Mouse (Mus musculus) C2C12 (cell line): ENCODE data around the gene Fcgrt. TPM values are rescaled to one million over a fixed set of nuclear protein-coding genes. Genes with fewer than 3 reads are reported as not detected.
"Not testable (repeated sequence)": the region's sequence is repeated elsewhere in the genome, so short reads cannot be mapped to it uniquely, and the experiment has no call there.

Source experiments
- H3K27me3 ChIP-seq: one replicate; pipeline ENCODE4 v1.6.1; 2011; ENCODE audit not compliant: control insufficient read depth, insufficient read depth, insufficient read length
- H3K36me3 ChIP-seq: one replicate; pipeline ENCODE4 v1.6.1; 2011; ENCODE audit not compliant: control insufficient read depth, insufficient read depth
- H3K4me3 ChIP-seq: one replicate; pipeline ENCODE4 v1.5.1; 2011; ENCODE audit warnings: mild to moderate bottlenecking, control low read depth; ENCODE audit not compliant: poor library complexity, insufficient read depth, severe bottlenecking
- H3K79me2 ChIP-seq: one replicate; pipeline ENCODE4 v1.6.1; 2011; ENCODE audit not compliant: control insufficient read depth, insufficient read depth
- H3K79me3 ChIP-seq: one replicate; pipeline ENCODE4 v1.6.1; 2011; ENCODE audit warnings: low read depth, control low read depth
- H3ac ChIP-seq: one replicate; pipeline ENCODE3; 2011; ENCODE audit warnings: low read depth; ENCODE audit not compliant: control insufficient read depth, insufficient read length
- CEBPB ChIP-seq: IDR thresholded peaks from one replicate; pipeline ENCODE4 v1.6.1; 2011; ENCODE audit warnings: low read depth, mild to moderate bottlenecking, control low read depth, moderate library complexity
- CTCF ChIP-seq: IDR thresholded peaks from one replicate; pipeline ENCODE4 v1.5.1; 2011; ENCODE audit not compliant: control insufficient read depth, insufficient read depth, insufficient read length
- FOSL1 ChIP-seq: IDR thresholded peaks from one replicate; pipeline ENCODE4 v1.8.0; 2011; ENCODE audit warnings: mild to moderate bottlenecking, low read length; ENCODE audit not compliant: poor library complexity, insufficient read depth, severe bottlenecking
- MAX ChIP-seq: IDR thresholded peaks from one replicate; pipeline ENCODE4 v1.6.1; 2011; ENCODE audit warnings: mild to moderate bottlenecking, control low read depth
- MYOD1 ChIP-seq: IDR thresholded peaks from one replicate; pipeline ENCODE4 v1.6.1; 2011; ENCODE audit warnings: low read depth; ENCODE audit not compliant: control insufficient read depth, insufficient read length
- MYOG ChIP-seq: IDR thresholded peaks from one replicate; pipeline ENCODE4 v1.6.1; 2011; ENCODE audit not compliant: control insufficient read depth, insufficient read length; ENCODE audit errors: extremely low read depth
- USF1 ChIP-seq: IDR thresholded peaks from one replicate; pipeline ENCODE4 v1.6.1; 2011; ENCODE audit warnings: low read depth, mild to moderate bottlenecking, control low read depth, moderate library complexity
- polyA plus RNA-seq: library from polyadenylated mRNA; unstranded; fragments of >200 nt; fragmentation: generic; extraction: Trizol; gene quantifications from one replicate; pipeline ENCODE4 v1.2.1, GENCODE M21; 2012; ENCODE audit warnings: missing spikeins

The Fcgrt gene
- polyA plus RNA-seq, 1 experiment, result 30.7 TPM

DNA sequence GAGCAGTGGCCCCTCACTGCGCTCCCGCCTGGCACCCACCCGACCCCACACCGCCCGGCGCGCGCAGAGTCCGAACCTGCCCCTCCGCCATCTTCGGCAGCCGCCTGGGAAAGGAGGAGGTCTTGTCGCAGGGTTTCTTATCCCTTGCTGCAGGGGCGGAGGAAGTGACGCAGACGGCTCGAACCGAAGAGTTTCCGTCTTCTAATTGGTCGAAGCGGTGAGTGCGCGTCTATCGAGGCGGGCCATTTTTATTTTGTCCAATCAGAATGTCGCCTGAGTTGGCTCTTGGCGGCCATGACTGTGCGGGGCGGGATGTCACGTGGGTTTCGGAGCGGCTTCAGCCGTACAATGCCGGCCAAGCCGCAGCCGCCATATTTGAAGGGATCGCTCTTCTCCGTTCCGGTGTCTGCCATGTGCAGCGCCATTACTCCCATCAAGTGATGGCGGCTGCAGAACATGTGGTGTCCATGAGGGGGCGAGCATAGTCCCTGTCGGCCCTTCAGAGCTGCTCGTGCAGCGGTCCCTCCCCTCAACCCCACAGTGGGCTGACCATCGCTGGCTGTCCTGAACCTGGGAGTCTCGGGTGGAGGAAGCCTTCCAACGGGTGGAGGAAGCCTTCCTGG, 25.1 kb upstream of the Fcgrt start, which contains the start of gene Rpl13a:
Gene Rpl13a, minus strand, starts transcription at position 138 of the 623 bp plus-strand sequence.
- peaks cover 41% of the 10 kb centered on the region for H3K79me2 ChIP-seq
- TF ChIP-seq CEBPB (no peak), USF1 (peak; percentile 89), MYOD1 (no peak), MYOG (no peak), FOSL1 (no peak), MAX (peak; percentile 96), CTCF (peak; percentile 75)
- H3K36me3 ChIP-seq, result peaks cover 37% of the 10 kb centered on the region
- peaks cover 33% of the 10 kb centered on the region for H3K79me3 ChIP-seq
- peak within 1 kb of the TSS; percentile 95 for H3K4me3 ChIP-seq
- H3ac ChIP-seq, result peak within 1 kb of the TSS; percentile 99
- no peaks in the 10 kb centered on the region for H3K27me3 ChIP-seq

DNA sequence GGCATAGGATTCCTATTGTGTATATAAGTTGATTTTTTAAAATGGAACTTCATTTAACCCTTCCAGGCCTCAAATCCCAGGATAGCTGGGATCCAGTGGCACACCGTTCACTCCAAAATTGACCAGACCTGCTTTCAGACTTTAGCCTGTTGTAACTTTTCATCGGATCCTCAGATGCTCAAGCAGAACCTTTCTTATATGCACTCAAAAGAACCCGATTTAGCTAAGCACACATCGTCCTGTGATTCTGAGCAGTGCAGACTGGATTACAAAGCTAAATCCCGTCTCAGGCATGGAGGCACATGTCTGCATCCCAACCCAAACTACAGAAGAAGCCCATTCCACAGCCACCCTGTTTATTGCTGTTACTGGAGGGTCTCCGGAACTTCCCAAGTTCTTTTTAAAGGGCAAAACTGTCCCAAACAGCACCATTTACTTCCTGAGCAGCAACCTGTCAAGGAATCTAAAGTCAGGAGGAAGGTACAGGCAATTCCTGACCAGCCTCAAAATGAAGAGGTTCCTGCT, 24.1 kb upstream of the Fcgrt start:
- Histone ChIP-seq H3K4me3 (peak overlapping the region; percentile 95), H3K79me2 (peaks cover 51% of the 10 kb centered on the region), H3K36me3 (peaks cover 47% of the 10 kb centered on the region), H3K27me3 (no peaks in the 10 kb centered on the region), H3ac (peak overlapping the region; percentile 99), H3K79me3 (peaks cover 43% of the 10 kb centered on the region)
- TF ChIP-seq MAX (peak; percentile 41), CEBPB (no peak), MYOG (no peak)

DNA sequence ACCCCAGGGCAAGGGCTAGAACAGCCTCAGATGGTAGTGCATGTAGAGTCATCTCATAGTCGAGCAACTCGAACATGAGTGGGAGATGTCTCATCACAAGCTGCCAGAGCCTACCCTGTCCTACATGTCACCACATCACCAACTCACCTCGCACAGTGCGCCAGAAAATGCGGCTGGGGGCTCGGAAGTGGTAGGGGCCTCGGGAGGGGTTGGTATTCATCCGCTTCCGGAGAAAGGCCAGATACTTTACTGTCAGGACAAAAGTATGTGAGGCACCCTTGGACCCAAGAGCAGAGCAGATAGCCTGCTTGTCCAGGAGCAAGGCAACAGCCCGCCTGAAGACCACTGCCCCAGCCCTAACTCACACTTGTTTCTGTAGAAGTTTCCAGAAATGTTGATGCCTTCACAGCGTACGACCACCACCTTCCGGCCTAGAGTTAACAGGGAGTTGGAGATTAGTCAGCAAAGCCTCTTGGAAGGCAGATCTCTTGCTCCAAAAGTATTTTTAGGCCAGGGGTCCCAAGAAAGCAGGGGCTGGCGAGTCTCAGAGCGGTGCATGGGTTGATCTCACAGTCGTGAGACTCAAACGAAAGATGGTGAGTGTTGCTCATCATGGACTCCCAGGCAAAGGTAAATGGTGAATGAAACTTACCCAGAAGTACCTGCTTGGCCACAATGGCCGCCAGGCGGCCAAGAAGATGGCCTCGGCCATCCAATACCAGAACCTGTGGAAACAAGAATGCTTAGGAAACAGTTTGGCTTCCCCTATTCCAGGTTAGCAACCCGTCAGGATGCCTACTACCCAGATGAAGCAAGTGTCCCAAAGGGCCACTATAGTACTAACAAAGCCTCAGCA, 23.4 kb upstream of the Fcgrt start:
- Histone ChIP-seq H3K27me3 (no peaks in the 10 kb centered on the region), H3K79me2 (peaks cover 57% of the 10 kb centered on the region), H3ac (peak overlapping the region; percentile 99), H3K79me3 (peaks cover 48% of the 10 kb centered on the region), H3K4me3 (peak overlapping the region; percentile 95), H3K36me3 (peaks cover 54% of the 10 kb centered on the region)
- TF ChIP-seq MAX (no peak), MYOG (no peak), CTCF (no peak), USF1 (no peak), CEBPB (no peak), FOSL1 (no peak), MYOD1 (no peak)

DNA sequence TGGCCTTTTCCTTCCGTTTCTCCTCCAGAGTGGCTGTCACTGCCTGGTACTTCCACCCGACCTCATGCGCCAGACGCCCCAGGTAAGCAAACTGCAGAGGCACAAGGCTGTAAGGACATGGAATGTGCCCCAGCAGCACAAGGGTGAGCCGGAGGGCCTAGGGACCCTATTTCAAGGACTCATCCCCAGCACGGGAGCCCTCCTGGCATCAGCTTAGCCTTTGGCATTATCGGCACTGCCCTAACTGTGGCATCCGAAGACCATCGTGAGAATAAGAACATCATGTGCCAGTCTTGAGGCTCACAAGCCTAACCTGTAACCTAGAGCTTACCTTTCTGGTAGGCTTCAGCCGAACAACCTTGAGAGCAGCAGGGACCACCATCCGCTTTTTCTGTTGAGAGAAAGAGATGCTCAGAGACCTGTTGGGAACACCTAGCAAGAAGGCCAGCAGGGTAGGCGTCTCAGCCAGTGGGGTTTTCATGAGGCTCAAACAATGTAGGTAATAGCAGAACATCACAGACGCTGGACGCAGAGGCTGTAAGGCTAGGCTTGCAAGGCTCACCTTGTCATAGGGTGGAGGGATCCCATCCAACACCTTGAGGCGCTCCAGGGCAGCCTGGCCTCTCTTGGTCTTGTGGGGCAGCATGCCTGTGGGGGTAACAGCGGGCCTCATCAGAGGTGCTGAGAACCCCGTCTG, 22.6 kb upstream of the Fcgrt start:
- peaks cover 54% of the 10 kb centered on the region for H3K79me3 ChIP-seq
- peak overlapping the region; percentile 95 for H3K4me3 ChIP-seq
- peak overlapping the region; percentile 99 for H3ac ChIP-seq
- no peaks in the 10 kb centered on the region for H3K27me3 ChIP-seq
- TF ChIP-seq CEBPB, result no peak
- no peak for TF ChIP-seq MYOD1
- no peak for TF ChIP-seq USF1
- no peak for TF ChIP-seq FOSL1
- TF ChIP-seq CTCF, result no peak
- TF ChIP-seq MYOG, result no peak
- peaks cover 61% of the 10 kb centered on the region for H3K36me3 ChIP-seq
- peaks cover 65% of the 10 kb centered on the region for H3K79me2 ChIP-seq

DNA sequence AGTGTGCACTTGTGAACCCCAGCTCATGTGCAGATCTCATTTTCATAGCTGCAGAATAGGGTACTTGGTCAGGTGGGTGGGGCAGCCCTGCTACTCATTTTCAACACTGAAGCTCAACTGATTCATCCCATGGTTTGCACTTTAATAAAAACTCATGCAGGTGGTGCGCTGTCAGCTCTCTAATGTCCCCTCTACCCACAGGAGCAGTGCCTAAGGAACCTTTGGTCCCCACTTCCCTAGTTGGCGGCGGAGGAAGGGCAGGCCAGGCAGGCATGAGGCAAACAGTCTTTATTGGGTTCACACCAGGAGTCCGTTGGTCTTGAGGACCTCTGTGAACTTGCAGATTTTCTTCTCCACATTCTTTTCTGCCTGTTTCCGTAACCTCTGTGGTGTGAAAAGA, 22.0 kb upstream of the Fcgrt start:
- peaks cover 72% of the 10 kb centered on the region for H3K79me2 ChIP-seq
- H3K79me3 ChIP-seq, result peaks cover 54% of the 10 kb centered on the region
- not testable (repeated sequence) for H3K27me3 ChIP-seq
- peaks cover 68% of the 10 kb centered on the region for H3K36me3 ChIP-seq
- H3K4me3 ChIP-seq, result peak overlapping the region; percentile 95
- peak overlapping the region; percentile 99 for H3ac ChIP-seq
